Mouse (Mus musculus): Measurements from ENCODE around the gene Lce3e.

Gene Lce3e

DNA sequence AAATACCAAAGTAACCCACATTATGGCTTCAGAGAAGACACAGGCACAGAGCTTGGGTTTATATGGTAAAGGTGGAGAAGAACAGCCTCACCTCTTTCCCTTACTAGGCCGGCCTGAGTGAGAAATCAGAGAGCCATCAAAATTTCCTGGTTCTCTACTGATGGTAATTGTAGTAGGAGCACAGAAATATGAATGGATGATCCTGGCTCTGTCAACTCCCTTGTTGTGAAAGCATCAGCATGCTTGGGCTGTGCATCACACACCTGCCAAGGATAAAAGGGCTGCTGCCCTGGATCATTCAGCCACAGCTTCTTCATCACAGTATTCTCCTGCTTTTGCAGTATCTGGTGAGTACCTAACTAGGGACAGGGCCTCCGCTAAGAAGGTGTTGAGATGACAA, at the start of gene Lce3e:
Gene Lce3e, plus strand, starts transcription at position 301 of the 400 bp plus-strand sequence.
- no peak for DNase-seq (ENCODE audit: low read depth, low spot score)

DNA sequence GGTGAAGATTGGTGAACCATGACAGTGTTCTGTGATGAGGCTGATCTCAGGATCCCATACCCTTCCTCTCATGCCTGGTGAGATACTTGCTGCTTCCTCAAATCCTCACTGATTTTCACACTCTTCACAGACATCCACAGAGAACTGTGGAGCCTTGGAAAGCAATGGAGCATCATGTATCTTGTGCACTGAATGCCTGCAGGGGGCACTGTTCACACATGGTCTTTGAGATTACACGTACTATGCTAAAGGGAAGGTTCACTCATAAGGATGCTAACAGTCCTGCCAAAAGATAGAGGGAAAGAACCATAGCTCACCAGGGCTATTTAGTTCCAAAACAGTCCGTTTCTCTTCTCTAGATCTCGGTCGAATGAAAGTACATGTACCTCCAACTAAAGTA, 46.5 kb upstream of the Lce3e start:
- no peak for DNase-seq (ENCODE audit: low read depth, low spot score)

DNA sequence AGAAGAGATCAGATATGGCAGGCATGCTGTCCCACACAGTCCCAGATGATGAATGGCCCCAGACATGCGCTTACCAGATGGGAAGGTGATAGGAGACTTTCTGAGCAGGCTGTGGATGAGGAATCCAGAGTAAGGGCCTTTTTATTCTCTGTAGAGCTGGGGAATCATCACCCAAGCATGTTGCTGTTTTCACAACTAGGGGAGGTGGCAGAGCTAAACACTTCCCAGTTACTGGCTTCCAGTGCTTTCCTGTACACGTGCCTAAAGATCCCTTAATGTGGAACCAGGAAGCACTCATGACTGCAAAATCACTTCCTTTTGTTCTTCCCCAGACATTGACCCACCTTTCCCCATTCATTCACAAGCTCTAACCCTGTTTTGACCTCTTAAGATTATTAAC, 40.7 kb upstream of the Lce3e start, which contains the start of gene Lce3a:
Gene Lce3a, minus strand, starts transcription at position 101 of the 400 bp plus-strand sequence.
- DNase-seq (ENCODE audit: low read depth, low spot score), result no peak

DNA sequence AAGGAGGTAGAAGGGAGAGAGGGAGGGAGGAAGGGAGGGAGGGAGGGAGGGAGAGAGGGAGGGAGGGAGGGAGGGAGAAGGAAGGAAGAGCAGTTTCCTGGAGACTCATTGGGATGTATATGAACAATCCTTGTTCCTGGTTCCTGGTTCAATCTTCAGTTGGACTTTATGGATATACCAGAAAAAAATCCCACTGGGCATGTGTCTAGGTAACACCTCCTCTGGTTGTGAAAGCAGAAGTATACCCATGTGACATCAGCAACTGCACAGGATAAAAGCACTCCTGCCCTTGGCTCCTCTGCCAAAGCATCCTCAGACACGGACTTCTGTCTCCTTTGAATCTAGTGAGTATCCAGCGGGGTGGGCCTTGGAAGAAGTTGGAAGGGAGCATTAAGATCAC, 34.2 kb upstream of the Lce3e start, which contains the start of gene Lce3b:
Gene Lce3b, plus strand, starts transcription at position 301 of the 400 bp plus-strand sequence.
- DNase-seq (ENCODE audit: low read depth, low spot score), result no peak

- DNase-seq (ENCODE audit: low read depth, low spot score), result no peak
Observed at GRCm38 (mm10) chr3:92944186-92944585, 22.7 kb upstream of the Lce3e start, which contains the start of gene Lce3c. Lce3c (plus strand) TSS chr3:92944486.

DNA sequence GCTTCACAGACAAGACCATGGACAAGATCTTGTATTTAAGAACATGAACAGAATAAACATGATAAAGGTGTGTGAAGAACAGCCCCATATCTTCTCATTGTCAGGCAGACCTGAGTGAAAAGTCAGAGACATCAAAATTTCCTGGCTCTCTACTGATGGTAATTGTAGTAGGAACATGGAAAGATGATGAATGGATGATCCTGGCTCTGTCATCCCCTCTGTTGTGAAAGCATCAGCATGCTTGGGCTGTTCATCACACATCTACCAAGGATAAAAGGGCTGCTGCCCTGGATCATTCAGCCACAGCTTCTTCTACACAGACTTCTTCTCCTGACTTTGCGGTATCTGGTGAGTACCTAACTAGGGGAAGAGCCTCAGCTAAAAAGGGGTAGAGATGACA, 9.8 kb upstream of the Lce3e start, which contains the start of gene Lce3d:
Gene Lce3d, plus strand, starts transcription at position 301 of the 400 bp plus-strand sequence.
- no peak for DNase-seq (ENCODE audit: low read depth, low spot score)

GRCm38 (mm10) chr3:92978484-92978883, 11.6 kb downstream of the Lce3e start:
- no peak for DNase-seq (ENCODE audit: low read depth, low spot score)

DNA sequence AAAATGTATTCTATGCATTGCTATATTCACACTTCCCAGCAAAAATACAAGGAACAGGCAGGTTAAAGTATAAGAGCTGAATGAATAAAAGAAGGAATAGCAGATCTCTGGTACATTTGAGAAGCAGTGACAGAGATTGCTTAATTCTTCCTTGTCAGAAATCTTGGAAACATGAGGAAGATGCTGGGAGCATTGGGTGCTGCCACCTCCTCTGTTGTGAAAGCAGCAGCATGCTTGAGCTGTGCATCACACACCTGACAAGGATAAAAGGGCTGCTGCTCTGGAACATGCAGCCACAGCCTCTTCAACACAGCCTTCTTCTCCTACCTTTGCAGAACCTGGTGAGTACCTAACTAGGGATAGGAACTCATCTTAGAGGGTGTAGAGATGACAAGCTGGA, 25.1 kb downstream of the Lce3e start, which contains the start of gene Lce3f:
Gene Lce3f, plus strand, starts transcription at position 301 of the 400 bp plus-strand sequence.
- DNase-seq (ENCODE audit: low read depth, low spot score), result no peak

DNA sequence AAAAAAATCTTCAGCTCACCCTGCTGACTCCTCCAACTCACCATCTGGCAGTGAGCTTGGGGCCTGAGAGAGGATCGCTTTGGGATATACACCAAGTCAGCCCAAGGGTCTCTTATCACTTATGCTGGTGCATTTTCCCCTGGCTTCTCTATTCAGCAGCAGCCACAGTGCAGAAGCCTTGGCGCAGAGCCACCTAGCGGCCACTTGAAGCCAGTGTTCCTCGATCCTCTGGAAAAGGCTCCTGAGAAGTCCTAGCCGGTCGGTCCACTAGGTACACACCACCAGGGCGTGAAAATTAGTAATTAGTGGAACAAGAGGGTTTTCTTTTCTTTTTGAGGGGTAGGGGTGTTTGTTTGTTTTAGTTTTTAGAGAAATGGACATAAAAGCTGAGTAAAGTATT, 31.8 kb downstream of the Lce3e start:
- DNase-seq (ENCODE audit: low read depth, low spot score), result peak; percentile 41

GRCm38 (mm10) chr3:93000621-93001020, 33.8 kb downstream of the Lce3e start:
- no peak for DNase-seq (ENCODE audit: low read depth, low spot score)

DNA sequence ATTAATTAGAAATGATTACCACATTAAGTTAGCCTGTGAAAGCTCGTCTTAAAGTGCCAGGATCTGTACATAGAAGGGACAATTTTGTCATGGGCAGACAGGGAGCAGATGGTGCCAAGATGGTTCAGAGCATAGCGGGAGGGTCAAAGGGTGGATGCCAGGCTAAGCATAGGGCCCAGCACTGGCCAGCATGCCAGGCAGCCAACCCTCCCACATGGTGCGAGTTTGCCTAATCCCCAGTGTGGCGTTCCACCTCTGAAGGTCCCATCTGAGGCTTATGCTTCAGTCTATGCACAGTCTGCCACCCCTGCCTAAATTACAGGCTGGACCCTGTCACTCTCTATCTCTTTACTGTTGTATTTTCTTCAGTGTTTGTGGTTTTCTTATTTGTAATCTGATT, 36.0 kb downstream of the Lce3e start:
- DNase-seq (ENCODE audit: low read depth, low spot score), result no peak

- DNase-seq (ENCODE audit: low read depth, low spot score), result peak; percentile 21
Observed at GRCm38 (mm10) chr3:93014378-93014801, 47.5 kb downstream of the Lce3e start.

DNA sequence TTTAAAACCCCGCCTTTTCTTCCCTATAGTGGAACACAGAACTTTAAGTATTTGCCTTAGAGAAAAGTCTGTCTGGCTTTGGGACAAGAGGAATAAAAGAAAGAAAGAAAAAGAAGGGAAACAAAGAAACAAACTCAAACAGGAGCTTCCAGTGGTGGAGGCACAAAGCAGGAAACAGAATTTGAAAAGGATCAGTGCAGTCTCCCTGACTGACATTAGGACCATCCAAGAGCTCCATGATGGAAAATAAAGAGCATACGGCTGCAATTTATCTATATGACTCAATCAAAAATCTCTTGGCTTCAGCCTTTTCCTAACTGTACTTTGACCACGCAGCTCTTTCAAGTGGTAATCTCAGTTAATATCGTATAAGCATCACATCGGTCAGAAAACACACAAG, 48.0 kb downstream of the Lce3e start:
- no peak for DNase-seq (ENCODE audit: low read depth, low spot score)

- no peak for DNase-seq (ENCODE audit: low read depth, low spot score)
Observed at GRCm38 (mm10) chr3:93015460-93016104, 48.7 kb downstream of the Lce3e start, which contains the start of gene Crct1. Crct1 (minus strand) TSS chr3:93015687.

All from telencephalon, adult 2 months (tissue).